Mouse (Mus musculus): ENCODE measurements around the gene Tnfrsf26.

Tnfrsf26 gene

GRCm38 (mm10) chr7:143600231-143600740 lies 28.2 kb downstream of the Tnfrsf26 start:
- DNase-seq (ENCODE audit: extremely low spot score, low read depth, low spot score) = no peak

GRCm38 (mm10) chr7:143599428-143600230 lies 28.9 kb downstream of the Tnfrsf26 start, which contains the start of gene Cars:
Cars (minus strand) TSS chr7:143600090.
- peak; percentile 89 for DNase-seq (ENCODE audit: extremely low spot score, low read depth, low spot score)

GRCm38 (mm10) chr7:143594865-143595264 lies 33.7 kb downstream of the Tnfrsf26 start:
- no peak for DNase-seq (ENCODE audit: extremely low spot score, low read depth, low spot score)

- DNase-seq (ENCODE audit: extremely low spot score, low read depth, low spot score) = no peak
Measured at GRCm38 (mm10) chr7:143592255-143592654, 36.3 kb downstream of the Tnfrsf26 start.

GRCm38 (mm10) chr7:143588006-143588405 lies 40.5 kb downstream of the Tnfrsf26 start:
- no peak for DNase-seq (ENCODE audit: extremely low spot score, low read depth, low spot score)

- no peak for DNase-seq (ENCODE audit: extremely low spot score, low read depth, low spot score)
Measured at GRCm38 (mm10) chr7:143587586-143587985, 40.9 kb downstream of the Tnfrsf26 start.

- DNase-seq (ENCODE audit: extremely low spot score, low read depth, low spot score) = peak; percentile 5
Measured at GRCm38 (mm10) chr7:143583956-143584355, 44.6 kb downstream of the Tnfrsf26 start.

GRCm38 (mm10) chr7:143583025-143583424 lies 45.5 kb downstream of the Tnfrsf26 start:
- no peak for DNase-seq (ENCODE audit: extremely low spot score, low read depth, low spot score)

- DNase-seq (ENCODE audit: extremely low spot score, low read depth, low spot score) = no peak
Measured at GRCm38 (mm10) chr7:143575751-143576150, 52.8 kb downstream of the Tnfrsf26 start.

GRCm38 (mm10) chr7:143565648-143566039 lies 62.9 kb downstream of the Tnfrsf26 start:
- DNase-seq (ENCODE audit: extremely low spot score, low read depth, low spot score) = no peak

GRCm38 (mm10) chr7:143565015-143565647 lies 63.4 kb downstream of the Tnfrsf26 start:
- DNase-seq (ENCODE audit: extremely low spot score, low read depth, low spot score) = no peak

GRCm38 (mm10) chr7:143563787-143564186 lies 64.7 kb downstream of the Tnfrsf26 start:
- no peak for DNase-seq (ENCODE audit: extremely low spot score, low read depth, low spot score)

All from hindlimb bud, embryonic 11.5 days (tissue).